Mouse (Mus musculus): Measurements from ENCODE around the gene Bysl.

Gene Bysl

GRCm38 (mm10) chr17:47610849-47611660 is at the start of gene Bysl, which contains the start of the genes Med20 and Gm20517:
TSS of gene Bysl (minus strand) at chr17:47611492.
TSS of gene Med20 (plus strand) at chr17:47611582.
TSS of gene Gm20517 (plus strand) at chr17:47611589.
- TF ChIP-seq GATA4 (IDR thresholded peaks at IDR 0.05; ENCODE audit: insufficient replicate concordance, low read length): peak; percentile 35; the same call in 1 of the 2 replicates

GRCm38 (mm10) chr17:47658741-47659243 is 47.5 kb upstream of the Bysl start:
- TF ChIP-seq GATA4 (IDR thresholded peaks at IDR 0.05; ENCODE audit: insufficient replicate concordance, low read length): no peak

GRCm38 (mm10) chr17:47657901-47658300 is 46.6 kb upstream of the Bysl start:
- TF ChIP-seq GATA4 (IDR thresholded peaks at IDR 0.05; ENCODE audit: insufficient replicate concordance, low read length): no peak

- no peak for TF ChIP-seq GATA4 (IDR thresholded peaks at IDR 0.05; ENCODE audit: insufficient replicate concordance, low read length)
Measured at GRCm38 (mm10) chr17:47655697-47656096, 44.4 kb upstream of the Bysl start.

- TF ChIP-seq GATA4 (IDR thresholded peaks at IDR 0.05; ENCODE audit: insufficient replicate concordance, low read length): no peak
Measured at GRCm38 (mm10) chr17:47651953-47652352, 40.7 kb upstream of the Bysl start.

- no peak for TF ChIP-seq GATA4 (IDR thresholded peaks at IDR 0.05; ENCODE audit: insufficient replicate concordance, low read length)
Measured at GRCm38 (mm10) chr17:47648966-47649365, 37.7 kb upstream of the Bysl start.

GRCm38 (mm10) chr17:47646683-47647082 is 35.4 kb upstream of the Bysl start:
- no peak for TF ChIP-seq GATA4 (IDR thresholded peaks at IDR 0.05; ENCODE audit: insufficient replicate concordance, low read length)

- no peak for TF ChIP-seq GATA4 (IDR thresholded peaks at IDR 0.05; ENCODE audit: insufficient replicate concordance, low read length)
Measured at GRCm38 (mm10) chr17:47642992-47643391, 31.7 kb upstream of the Bysl start.

GRCm38 (mm10) chr17:47633999-47634770 is 22.9 kb upstream of the Bysl start:
- no peak for TF ChIP-seq GATA4 (IDR thresholded peaks at IDR 0.05; ENCODE audit: insufficient replicate concordance, low read length)

- no peak for TF ChIP-seq GATA4 (IDR thresholded peaks at IDR 0.05; ENCODE audit: insufficient replicate concordance, low read length)
Measured at GRCm38 (mm10) chr17:47632181-47632840, 21.0 kb upstream of the Bysl start.

GRCm38 (mm10) chr17:47630678-47631065 is 19.4 kb upstream of the Bysl start, which contains the start of gene Usp49:
TSS of gene Usp49 (plus strand) at chr17:47630690.
- TF ChIP-seq GATA4 (IDR thresholded peaks at IDR 0.05; ENCODE audit: insufficient replicate concordance, low read length): no peak

GRCm38 (mm10) chr17:47629717-47630677 is 18.7 kb upstream of the Bysl start:
- no peak for TF ChIP-seq GATA4 (IDR thresholded peaks at IDR 0.05; ENCODE audit: insufficient replicate concordance, low read length)

GRCm38 (mm10) chr17:47628851-47629676 is 17.8 kb upstream of the Bysl start:
- TF ChIP-seq GATA4 (IDR thresholded peaks at IDR 0.05; ENCODE audit: insufficient replicate concordance, low read length): no peak
